Mouse (Mus musculus): ENCODE results near the gene Hba-a2.

DNA sequence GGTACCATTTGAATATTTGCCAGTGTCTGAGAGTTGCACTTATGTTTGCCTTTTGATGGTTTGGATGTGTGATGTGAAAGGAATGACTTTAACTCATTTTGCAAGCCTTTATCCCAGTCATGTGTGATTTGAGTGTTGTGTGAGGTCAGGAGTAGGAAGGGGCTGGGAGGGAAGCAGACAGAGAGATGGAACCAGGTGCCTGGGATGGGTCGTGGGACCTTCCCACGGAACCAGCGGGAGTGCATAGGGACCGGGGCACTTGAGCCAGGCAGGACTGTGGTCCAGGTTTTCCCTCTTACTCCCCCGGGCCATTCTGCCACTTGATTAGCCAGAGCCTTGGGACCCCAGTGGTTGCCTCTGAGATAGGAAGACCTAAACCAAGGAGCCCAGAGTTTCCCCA, 28.3 kb upstream of the Hba-a2 start:
- TF ChIP-seq CTCF (IDR thresholded peaks at IDR 0.05; ENCODE audit: extremely low read depth, insufficient read length, insufficient replicate concordance, low read depth, low read length) (no peak), POLR2A (IDR thresholded peaks at IDR 0.05; ENCODE audit: low read depth, low read length) (no peak)

Measured in small intestine, adult 2 months (tissue).